Mouse (Mus musculus): ENCODE data around the gene Col25a1. TPM values are rescaled to one million over a fixed set of nuclear protein-coding genes. Genes with fewer than 3 reads are reported as not detected.

Gene Col25a1
- polyA plus RNA-seq, 1 experiment from 2014 or later: 17.1 TPM

DNA sequence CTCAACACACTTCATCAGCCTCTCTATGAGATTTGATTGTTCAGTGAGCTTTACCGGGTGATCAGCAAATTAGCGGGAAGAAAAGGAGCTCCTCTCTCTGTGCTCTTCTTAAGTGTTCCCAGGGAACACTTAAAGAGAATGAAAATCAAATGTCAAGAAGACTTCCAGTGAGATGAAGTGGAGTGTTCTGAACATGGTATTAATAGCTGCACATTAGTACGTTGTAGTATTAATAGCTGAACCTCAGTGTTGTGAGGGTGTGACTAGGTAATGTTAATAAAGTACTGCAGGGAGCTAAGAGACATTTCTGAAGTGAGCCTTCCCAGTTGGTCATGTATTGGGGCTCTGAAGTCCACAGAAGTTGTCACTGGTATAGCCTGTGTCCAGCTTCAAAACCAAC lies 139.2 kb downstream of the Col25a1 start:
- no peaks in the 10 kb centered on the region for H3K36me3 ChIP-seq (ENCODE audit: control insufficient read depth, insufficient read depth, low read length)
- 87% methylated on average over 3 of the region's 3 CpGs for WGBS
- H3K4me1 ChIP-seq (ENCODE audit: control insufficient read depth, insufficient read depth, low read length): no peaks in the 10 kb centered on the region
- H3K27me3 ChIP-seq (ENCODE audit: control insufficient read depth, insufficient read depth, low read length): no peaks in the 10 kb centered on the region
- no peak for ATAC-seq (ENCODE audit: low FRiP score, low TSS enrichment)
- H3K4me2 ChIP-seq (ENCODE audit: low read length): no peak overlapping the region
- DNase-seq: no peak
- H3K9ac ChIP-seq (replicated peaks; ENCODE audit: low read length): no peak overlapping the region
- H3K4me3 ChIP-seq (replicated peaks; ENCODE audit: low read depth, low read length): no peak overlapping the region
- H3K9me3 ChIP-seq (ENCODE audit: control insufficient read depth, low read length): no peaks in the 10 kb centered on the region
- H3K27ac ChIP-seq (replicated peaks; ENCODE audit: low read depth, low read length): no peak overlapping the region

DNA sequence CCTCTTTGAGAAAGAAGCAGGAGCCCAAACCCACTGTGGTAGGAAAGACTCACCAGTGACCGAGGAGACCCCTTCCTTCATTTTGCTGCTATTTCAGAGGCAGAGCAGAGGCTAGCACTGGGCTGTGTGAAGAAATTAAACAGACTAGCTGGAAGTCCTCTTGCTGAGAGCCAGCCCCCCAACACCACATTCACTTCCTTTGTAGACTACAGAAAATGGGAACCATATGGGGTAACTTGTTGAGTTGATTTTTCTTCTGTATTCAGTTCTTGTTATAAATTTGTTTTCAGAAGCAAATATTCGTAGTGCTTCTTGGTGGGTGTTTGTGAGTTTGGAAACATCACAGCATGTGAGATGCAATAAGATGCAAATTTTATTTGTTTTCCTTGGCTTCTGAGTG lies 142.6 kb downstream of the Col25a1 start:
- no peak for ATAC-seq (ENCODE audit: low FRiP score, low TSS enrichment)
- peaks cover 6% of the 10 kb centered on the region; the same call in 1 of the 2 replicates for H3K4me1 ChIP-seq (ENCODE audit: control insufficient read depth, insufficient read depth, low read length)
- no peak overlapping the region for H3K9ac ChIP-seq (replicated peaks; ENCODE audit: low read length)
- H3K4me3 ChIP-seq (replicated peaks; ENCODE audit: low read depth, low read length): no peak overlapping the region
- no peak overlapping the region for H3K27ac ChIP-seq (replicated peaks; ENCODE audit: low read depth, low read length)
- DNase-seq: no peak
- no peaks in the 10 kb centered on the region for H3K27me3 ChIP-seq (ENCODE audit: control insufficient read depth, insufficient read depth, low read length)
- no peak overlapping the region for H3K4me2 ChIP-seq (ENCODE audit: low read length)
- no peaks in the 10 kb centered on the region for H3K36me3 ChIP-seq (ENCODE audit: control insufficient read depth, insufficient read depth, low read length)
- 87% methylated on average over 2 of the region's 2 CpGs for WGBS
- no peaks in the 10 kb centered on the region for H3K9me3 ChIP-seq (ENCODE audit: control insufficient read depth, low read length)

DNA sequence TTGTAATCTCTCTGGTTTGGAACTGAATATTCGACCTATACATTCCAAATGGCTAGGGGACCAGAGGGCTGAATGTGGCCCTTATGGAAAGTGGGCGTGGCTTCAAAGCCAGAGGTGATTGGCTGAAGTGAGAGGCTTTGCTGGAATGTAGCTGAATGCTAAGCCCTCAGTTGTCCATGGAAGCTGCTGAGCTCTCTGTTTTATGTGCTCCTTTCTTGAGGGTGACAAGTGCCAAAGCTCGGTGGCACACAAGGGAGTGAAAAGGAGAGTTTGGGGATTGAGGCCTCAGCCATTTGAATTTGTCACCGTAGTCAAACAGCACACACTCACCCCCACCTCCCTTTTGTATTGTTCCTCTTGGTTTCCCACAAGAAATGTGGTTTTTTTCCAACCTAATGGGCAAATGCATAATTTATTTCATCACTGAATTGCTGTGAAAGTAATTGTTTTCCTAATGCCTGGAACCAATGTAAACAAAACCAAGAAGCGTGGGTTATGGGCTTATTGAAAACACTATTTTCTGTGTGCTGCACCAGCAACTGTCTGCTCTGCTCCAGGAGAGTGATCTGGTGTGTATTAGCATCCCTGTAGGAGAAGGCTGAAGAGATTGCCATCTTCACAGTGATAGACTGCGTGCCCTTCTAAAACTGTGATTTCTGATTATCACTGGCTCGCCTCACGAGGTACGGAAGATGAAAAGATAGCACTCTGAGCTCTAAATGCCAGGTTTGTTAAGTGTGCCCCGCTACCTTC lies 147.2 kb downstream of the Col25a1 start:
- H3K4me1 ChIP-seq (ENCODE audit: control insufficient read depth, insufficient read depth, low read length): peaks cover 13% of the 10 kb centered on the region; the same call in 1 of the 2 replicates
- no peak overlapping the region for H3K9ac ChIP-seq (replicated peaks; ENCODE audit: low read length)
- ATAC-seq (ENCODE audit: low FRiP score, low TSS enrichment) (peak; percentile 69), DNase-seq (peak; percentile 43)
- no peak overlapping the region for H3K4me3 ChIP-seq (replicated peaks; ENCODE audit: low read depth, low read length)
- peak overlapping the region; percentile 14; the same call in 1 of the 2 replicates for H3K27ac ChIP-seq (replicated peaks; ENCODE audit: low read depth, low read length)
- no peaks in the 10 kb centered on the region for H3K36me3 ChIP-seq (ENCODE audit: control insufficient read depth, insufficient read depth, low read length)
- whole genome bisulfite sequencing: 35% methylated on average over 10 of the region's 10 CpGs
- H3K27me3 ChIP-seq (ENCODE audit: control insufficient read depth, insufficient read depth, low read length): no peaks in the 10 kb centered on the region
- no peaks in the 10 kb centered on the region for H3K9me3 ChIP-seq (ENCODE audit: control insufficient read depth, low read length)
- no peak overlapping the region for H3K4me2 ChIP-seq (ENCODE audit: low read length)

DNA sequence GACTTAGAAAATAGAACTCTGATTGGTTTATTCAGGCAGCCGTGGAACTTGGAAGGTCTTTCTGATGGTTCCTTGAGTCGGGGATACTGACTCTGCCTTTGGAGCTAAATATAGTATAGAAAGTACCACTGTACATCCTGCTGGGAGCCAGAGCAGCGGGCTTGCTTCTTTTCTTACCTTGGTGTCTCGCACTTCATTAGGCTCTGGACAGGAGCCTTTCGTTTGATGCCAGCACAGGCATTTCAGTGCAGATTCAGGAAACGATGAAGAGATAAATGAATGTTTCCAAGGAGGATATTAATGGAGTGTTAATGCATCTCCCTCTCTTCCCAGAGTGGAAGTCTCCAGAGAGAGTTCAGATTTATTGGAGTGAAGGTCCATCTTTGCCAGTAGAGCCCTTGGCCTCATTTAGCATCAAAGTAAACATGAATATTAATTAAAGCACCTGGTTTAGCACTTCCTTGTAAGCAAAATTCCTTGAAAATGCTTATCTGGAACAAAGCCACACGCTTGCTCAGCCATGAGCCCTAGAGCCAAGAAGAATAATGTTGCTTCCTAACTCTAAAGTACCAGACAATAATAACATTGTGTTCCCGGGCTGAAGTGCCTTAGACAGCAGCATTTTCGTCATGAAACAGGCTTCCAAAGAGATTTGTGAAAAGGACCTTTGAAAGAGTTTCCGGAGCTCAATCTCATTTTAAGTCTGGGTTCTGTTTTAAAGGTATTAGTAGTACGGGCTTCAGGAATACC lies 151.9 kb downstream of the Col25a1 start:
- H3K9ac ChIP-seq (replicated peaks; ENCODE audit: low read length): no peak overlapping the region
- no peaks in the 10 kb centered on the region for H3K36me3 ChIP-seq (ENCODE audit: control insufficient read depth, insufficient read depth, low read length)
- no peaks in the 10 kb centered on the region for H3K9me3 ChIP-seq (ENCODE audit: control insufficient read depth, low read length)
- H3K27ac ChIP-seq (replicated peaks; ENCODE audit: low read depth, low read length): no peak overlapping the region
- DNase-seq (peak; percentile 37), ATAC-seq (ENCODE audit: low FRiP score, low TSS enrichment) (no peak)
- no peak overlapping the region for H3K4me3 ChIP-seq (replicated peaks; ENCODE audit: low read depth, low read length)
- no peak overlapping the region for H3K4me2 ChIP-seq (ENCODE audit: low read length)
- peaks cover 17% of the 10 kb centered on the region; the same call in 1 of the 2 replicates for H3K4me1 ChIP-seq (ENCODE audit: control insufficient read depth, insufficient read depth, low read length)
- 55% methylated on average over 11 of the region's 11 CpGs for WGBS
- H3K27me3 ChIP-seq (ENCODE audit: control insufficient read depth, insufficient read depth, low read length): no peaks in the 10 kb centered on the region

DNA sequence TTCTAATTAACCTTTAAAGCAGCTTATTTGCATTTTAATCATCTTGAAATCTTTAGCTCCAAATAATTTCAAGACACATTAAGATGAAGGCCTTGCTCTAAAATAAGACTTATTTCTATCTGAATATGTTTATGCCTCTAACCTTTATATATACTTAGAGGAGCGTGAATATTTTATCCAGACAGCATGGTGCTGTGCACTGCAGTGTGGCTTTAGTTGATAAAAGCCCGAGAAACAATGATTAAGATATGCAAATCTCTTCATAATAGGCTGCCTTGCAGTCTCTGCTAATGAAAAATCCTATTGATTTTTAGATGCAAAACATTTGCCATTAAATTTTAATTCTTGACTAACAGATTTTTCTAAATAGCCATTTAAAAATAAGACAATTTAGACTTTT lies 156.8 kb downstream of the Col25a1 start:
- DNase-seq (no peak), ATAC-seq (ENCODE audit: low FRiP score, low TSS enrichment) (no peak)
- no peak overlapping the region for H3K9ac ChIP-seq (replicated peaks; ENCODE audit: low read length)
- no peaks in the 10 kb centered on the region for H3K36me3 ChIP-seq (ENCODE audit: control insufficient read depth, insufficient read depth, low read length)
- 13% methylated on average over 2 of the region's 2 CpGs for WGBS
- peaks cover 20% of the 10 kb centered on the region for H3K4me1 ChIP-seq (ENCODE audit: control insufficient read depth, insufficient read depth, low read length)
- no peak overlapping the region for H3K27ac ChIP-seq (replicated peaks; ENCODE audit: low read depth, low read length)
- H3K4me3 ChIP-seq (replicated peaks; ENCODE audit: low read depth, low read length): no peak overlapping the region
- no peaks in the 10 kb centered on the region for H3K27me3 ChIP-seq (ENCODE audit: control insufficient read depth, insufficient read depth, low read length)
- no peak overlapping the region for H3K4me2 ChIP-seq (ENCODE audit: low read length)
- H3K9me3 ChIP-seq (ENCODE audit: control insufficient read depth, low read length): no peaks in the 10 kb centered on the region

DNA sequence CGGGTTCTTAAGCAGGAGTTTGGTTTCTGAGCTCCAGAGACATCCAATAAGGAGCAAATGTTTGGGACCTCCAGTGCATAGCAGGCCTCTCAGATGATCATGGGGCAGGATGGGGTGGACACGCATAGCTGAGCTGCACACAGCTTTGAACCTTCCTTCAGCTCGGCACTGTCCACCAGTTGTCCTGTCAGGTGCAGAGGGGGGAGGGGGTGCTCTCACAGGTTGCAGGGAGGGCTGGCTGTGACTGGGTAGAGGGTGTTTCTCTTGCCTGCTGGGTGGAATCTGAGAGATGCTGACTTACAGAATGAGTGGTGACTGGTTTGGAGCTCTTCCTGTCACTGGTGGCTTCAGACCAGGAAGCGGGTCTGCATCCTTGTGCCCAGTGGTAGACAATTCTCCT lies 157.5 kb downstream of the Col25a1 start:
- no peaks in the 10 kb centered on the region for H3K36me3 ChIP-seq (ENCODE audit: control insufficient read depth, insufficient read depth, low read length)
- ATAC-seq (ENCODE audit: low FRiP score, low TSS enrichment) (no peak; the same call in 1 of the 2 replicates), DNase-seq (no peak)
- 49% methylated on average over 4 of the region's 4 CpGs for WGBS
- no peak overlapping the region for H3K4me3 ChIP-seq (replicated peaks; ENCODE audit: low read depth, low read length)
- no peaks in the 10 kb centered on the region for H3K27me3 ChIP-seq (ENCODE audit: control insufficient read depth, insufficient read depth, low read length)
- peak overlapping the region; percentile 47 for H3K27ac ChIP-seq (replicated peaks; ENCODE audit: low read depth, low read length)
- no peaks in the 10 kb centered on the region for H3K9me3 ChIP-seq (ENCODE audit: control insufficient read depth, low read length)
- peaks cover 16% of the 10 kb centered on the region; the same call in 1 of the 2 replicates for H3K4me1 ChIP-seq (ENCODE audit: control insufficient read depth, insufficient read depth, low read length)
- H3K9ac ChIP-seq (replicated peaks; ENCODE audit: low read length): no peak overlapping the region
- no peak overlapping the region for H3K4me2 ChIP-seq (ENCODE audit: low read length)

DNA sequence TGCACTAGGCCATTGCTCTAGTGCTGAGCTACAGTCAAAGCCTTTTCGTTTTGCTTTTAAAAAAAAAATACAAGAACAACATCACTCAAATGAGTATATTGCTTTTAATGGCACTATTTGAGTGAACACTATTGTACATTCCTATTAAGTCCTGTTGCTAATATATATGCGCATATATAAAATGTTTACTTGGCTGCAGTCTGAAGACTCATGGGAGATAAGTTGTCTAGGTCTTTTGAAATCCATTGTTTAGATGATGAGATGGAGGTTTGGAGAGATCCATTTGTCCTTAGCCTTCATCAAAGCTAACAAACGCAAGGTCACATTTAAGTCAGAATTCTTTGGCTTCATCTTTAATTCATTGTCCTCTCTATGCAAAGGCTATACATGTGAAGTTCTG lies 157.9 kb downstream of the Col25a1 start:
- Histone ChIP-seq H3K4me1 (ENCODE audit: control insufficient read depth, insufficient read depth, low read length) (peaks cover 14% of the 10 kb centered on the region; the same call in 1 of the 2 replicates), H3K27ac (replicated peaks; ENCODE audit: low read depth, low read length) (0 out of 2 replicates have a peak overlapping the region, but pooled peaks have one; percentile 47), H3K27me3 (ENCODE audit: control insufficient read depth, insufficient read depth, low read length) (no peaks in the 10 kb centered on the region), H3K4me3 (replicated peaks; ENCODE audit: low read depth, low read length) (no peak overlapping the region), H3K9me3 (ENCODE audit: control insufficient read depth, low read length) (no peaks in the 10 kb centered on the region), H3K9ac (replicated peaks; ENCODE audit: low read length) (no peak overlapping the region), H3K4me2 (ENCODE audit: low read length) (no peak overlapping the region), H3K36me3 (ENCODE audit: control insufficient read depth, insufficient read depth, low read length) (no peaks in the 10 kb centered on the region)
- 58% methylated on average over 3 of the region's 3 CpGs for WGBS
- DNase-seq (no peak), ATAC-seq (ENCODE audit: low FRiP score, low TSS enrichment) (no peak)

DNA sequence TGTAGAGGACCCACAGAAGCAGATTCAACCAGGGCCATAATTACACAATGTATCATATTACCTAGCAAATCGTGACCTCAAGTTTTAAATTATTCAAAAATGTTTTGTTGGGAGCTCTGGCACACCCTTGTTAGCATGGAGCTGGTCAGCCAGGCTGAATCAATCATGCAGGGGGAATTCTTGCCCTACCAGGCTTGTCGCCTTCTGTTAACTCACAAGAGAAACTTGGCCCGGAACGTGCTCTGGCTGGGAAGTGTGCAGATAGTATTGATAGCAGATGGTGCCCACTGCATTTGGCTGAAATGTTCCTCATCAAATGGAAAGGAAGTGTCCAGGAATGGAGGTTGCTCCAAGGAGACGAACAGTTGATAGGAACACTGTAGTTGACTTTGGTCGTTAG lies 158.9 kb downstream of the Col25a1 start:
- DNase-seq (no peak), ATAC-seq (ENCODE audit: low FRiP score, low TSS enrichment) (no peak)
- H3K4me2 ChIP-seq (ENCODE audit: low read length): no peak overlapping the region
- no peak overlapping the region for H3K9ac ChIP-seq (replicated peaks; ENCODE audit: low read length)
- no peak overlapping the region for H3K27ac ChIP-seq (replicated peaks; ENCODE audit: low read depth, low read length)
- H3K9me3 ChIP-seq (ENCODE audit: control insufficient read depth, low read length): no peaks in the 10 kb centered on the region
- 63% methylated on average over 6 of the region's 6 CpGs for WGBS
- H3K4me1 ChIP-seq (ENCODE audit: control insufficient read depth, insufficient read depth, low read length): peaks cover 13% of the 10 kb centered on the region; the same call in 1 of the 2 replicates
- no peaks in the 10 kb centered on the region for H3K27me3 ChIP-seq (ENCODE audit: control insufficient read depth, insufficient read depth, low read length)
- H3K4me3 ChIP-seq (replicated peaks; ENCODE audit: low read depth, low read length): no peak overlapping the region
- no peaks in the 10 kb centered on the region for H3K36me3 ChIP-seq (ENCODE audit: control insufficient read depth, insufficient read depth, low read length)

Measured in midbrain, embryonic 14.5 days (tissue).